Mouse (Mus musculus) limb, embryonic 15.5 days (tissue): ENCODE data around the gene Pkd1l2. TPM values are rescaled to one million over a fixed set of nuclear protein-coding genes. Genes with fewer than 3 reads are reported as not detected.
A peak's percentile ranks its signal among the peaks of the same experiment; 100 is the strongest.

Source experiments
- ATAC-seq: fragments of 200-750 bp; cut with Nextera tagmentation; 2 replicates; pipeline ENCODE4 v1.8.0; 2017; ENCODE audit warnings: low read depth, moderate TSS enrichment; ENCODE audit not compliant: insufficient number of reproducible peaks, low FRiP score, low TSS enrichment
- H3K27ac ChIP-seq: fragments of 300-500 bp; sonication (generic); 2 replicates; pipeline ENCODE4 v1.5.1; 2015; ENCODE audit warnings: moderate library complexity, mild to moderate bottlenecking, inconsistent platforms
- H3K27me3 ChIP-seq: fragments of 300-500 bp; sonication (generic); 2 replicates; pipeline ENCODE4 v1.6.1; 2015; ENCODE audit warnings: inconsistent platforms
- H3K36me3 ChIP-seq: fragments of 300-500 bp; sonication (generic); 2 replicates; pipeline ENCODE4 v1.6.1; 2015; ENCODE audit warnings: inconsistent platforms
- H3K4me1 ChIP-seq: fragments of 300-500 bp; sonication (generic); 2 replicates; pipeline ENCODE4 v1.6.1; 2015; ENCODE audit warnings: inconsistent platforms
- H3K4me2 ChIP-seq: fragments of 300-500 bp; sonication (generic); 2 replicates; pipeline ENCODE4 v1.6.1; 2015; ENCODE audit warnings: mild to moderate bottlenecking, inconsistent platforms
- H3K4me3 ChIP-seq: fragments of 300-500 bp; sonication (generic); 2 replicates; pipeline ENCODE4 v1.5.1; 2015; ENCODE audit warnings: mild to moderate bottlenecking, inconsistent platforms
- H3K9ac ChIP-seq: fragments of 300-500 bp; sonication (generic); 2 replicates; pipeline ENCODE4 v1.6.1; 2015; ENCODE audit warnings: inconsistent platforms
- H3K9me3 ChIP-seq: fragments of 300-500 bp; sonication (generic); 2 replicates; pipeline ENCODE4 v1.6.1; 2016; ENCODE audit warnings: inconsistent platforms
- WGBS: fragments of 180-500 bp; shearing (Covaris S2); methylation state at CpG from one replicate; pipeline ENCODE4 v1.1.7; 2015; 5-methylcytosine and 5-hydroxymethylcytosine counted together
- polyA plus RNA-seq: library from polyadenylated mRNA; unstranded; fragments of >200 nt; fragmentation: Nextera tagmentation; extraction: Ambion mirVana; gene quantifications from 2 replicates; pipeline ENCODE4 v1.2.1, GENCODE M21; 2015

Pkd1l2 gene
- polyA plus RNA-seq, 1 experiment from 2014 or later, result 0.41 TPM

- Histone ChIP-seq H3K27me3 (no peaks in the 10 kb centered on the region), H3K36me3 (no peaks in the 10 kb centered on the region), H3K4me1 (peaks cover 3% of the 10 kb centered on the region; the same call in 1 of the 2 replicates), H3K4me2 (no peak overlapping the region), H3K9me3 (no peaks in the 10 kb centered on the region), H3K4me3 (no peak overlapping the region), H3K9ac (no peak overlapping the region), H3K27ac (no peak overlapping the region)
- WGBS, result 73% methylated on average over 1 of the region's 1 CpGs
- ATAC-seq, result no peak
Observed at GRCm38 (mm10) chr8:117022297-117022993, 59.8 kb downstream of the Pkd1l2 start.

GRCm38 (mm10) chr8:117019323-117020275, 62.6 kb downstream of the Pkd1l2 start:
- Histone ChIP-seq H3K36me3 (no peaks in the 10 kb centered on the region), H3K4me1 (peaks cover 3% of the 10 kb centered on the region; the same call in 1 of the 2 replicates), H3K27me3 (no peaks in the 10 kb centered on the region), H3K27ac (no peak overlapping the region), H3K9me3 (no peaks in the 10 kb centered on the region), H3K4me2 (no peak overlapping the region), H3K4me3 (no peak overlapping the region), H3K9ac (no peak overlapping the region)
- ATAC-seq, result no peak
- 69% methylated on average over 18 of the region's 18 CpGs for WGBS

- no peaks in the 10 kb centered on the region for H3K36me3 ChIP-seq
- no peak overlapping the region for H3K27ac ChIP-seq
- no peak overlapping the region for H3K4me3 ChIP-seq
- 90% methylated on average over 4 of the region's 4 CpGs for WGBS
- no peak for ATAC-seq
- H3K9me3 ChIP-seq, result no peaks in the 10 kb centered on the region
- H3K4me1 ChIP-seq, result peaks cover 3% of the 10 kb centered on the region; the same call in 1 of the 2 replicates
- H3K9ac ChIP-seq, result no peak overlapping the region
- no peak overlapping the region for H3K4me2 ChIP-seq
- H3K27me3 ChIP-seq, result no peaks in the 10 kb centered on the region
Observed at GRCm38 (mm10) chr8:117017896-117018295, 64.4 kb downstream of the Pkd1l2 start.

GRCm38 (mm10) chr8:117017006-117017405, 65.2 kb downstream of the Pkd1l2 start:
- Histone ChIP-seq H3K27me3 (no peaks in the 10 kb centered on the region), H3K4me2 (no peak overlapping the region), H3K4me3 (no peak overlapping the region), H3K4me1 (peaks cover 3% of the 10 kb centered on the region; the same call in 1 of the 2 replicates), H3K27ac (no peak overlapping the region), H3K36me3 (no peaks in the 10 kb centered on the region), H3K9ac (no peak overlapping the region), H3K9me3 (no peaks in the 10 kb centered on the region)
- 61% methylated on average over 8 of the region's 8 CpGs for WGBS
- no peak for ATAC-seq

- Histone ChIP-seq H3K9me3 (no peaks in the 10 kb centered on the region), H3K4me3 (no peak overlapping the region), H3K9ac (no peak overlapping the region), H3K27ac (no peak overlapping the region), H3K27me3 (no peaks in the 10 kb centered on the region), H3K36me3 (no peaks in the 10 kb centered on the region), H3K4me2 (no peak overlapping the region), H3K4me1 (peaks cover 3% of the 10 kb centered on the region; the same call in 1 of the 2 replicates)
- ATAC-seq, result no peak
- WGBS, result 57% methylated on average over 4 of the region's 4 CpGs
Observed at GRCm38 (mm10) chr8:117015670-117016069, 66.6 kb downstream of the Pkd1l2 start.

- no peaks in the 10 kb centered on the region for H3K4me1 ChIP-seq
- H3K4me2 ChIP-seq, result no peak overlapping the region
- no peaks in the 10 kb centered on the region for H3K27me3 ChIP-seq
- WGBS, result 86% methylated on average over 9 of the region's 9 CpGs
- H3K9ac ChIP-seq, result no peak overlapping the region
- no peaks in the 10 kb centered on the region for H3K9me3 ChIP-seq
- ATAC-seq, result no peak
- H3K4me3 ChIP-seq, result no peak overlapping the region
- H3K27ac ChIP-seq, result no peak overlapping the region
- H3K36me3 ChIP-seq, result no peaks in the 10 kb centered on the region
Observed at GRCm38 (mm10) chr8:117011366-117011765, 70.9 kb downstream of the Pkd1l2 start.

GRCm38 (mm10) chr8:116994016-116994716, 88.1 kb downstream of the Pkd1l2 start:
- Histone ChIP-seq H3K36me3 (no peaks in the 10 kb centered on the region), H3K27ac (no peak overlapping the region)
- 65% methylated on average over 11 of the region's 11 CpGs for WGBS

GRCm38 (mm10) chr8:116993095-116993867, 89.0 kb downstream of the Pkd1l2 start, which contains the start of gene Gcsh:
Gcsh (minus strand) TSS chr8:116993537.
- Histone ChIP-seq H3K4me1 (peaks cover 10% of the 10 kb centered on the region), H3K27ac (peak within 1 kb of the TSS; percentile 76), H3K4me3 (peak within 1 kb of the TSS; percentile 58), H3K4me2 (peak within 1 kb of the TSS; percentile 89), H3K36me3 (no peaks in the 10 kb centered on the region), H3K9me3 (no peaks in the 10 kb centered on the region), H3K27me3 (no peaks in the 10 kb centered on the region), H3K9ac (peak within 1 kb of the TSS; percentile 54)
- WGBS, result under 1% methylated on average over 56 of the region's 56 CpGs
- ATAC-seq, result peak; percentile 100

More at GRCm38 (mm10) chr8:116994016-116994716, 88.1 kb downstream of the Pkd1l2 start:
- H3K27me3 ChIP-seq, result no peaks in the 10 kb centered on the region
- no peak for ATAC-seq
- H3K9ac ChIP-seq, result peak overlapping the region; percentile 54
- peak overlapping the region; percentile 89 for H3K4me2 ChIP-seq
- H3K4me3 ChIP-seq, result peak overlapping the region; percentile 58
- H3K4me1 ChIP-seq, result peaks cover 10% of the 10 kb centered on the region
- H3K9me3 ChIP-seq, result no peaks in the 10 kb centered on the region

GRCm38 (mm10) chr8:116992176-116992971, 89.9 kb downstream of the Pkd1l2 start:
- ATAC-seq, result no peak
- H3K27me3 ChIP-seq, result no peaks in the 10 kb centered on the region
- H3K4me1 ChIP-seq, result peaks cover 10% of the 10 kb centered on the region
- peak overlapping the region; percentile 58 for H3K4me3 ChIP-seq
- H3K4me2 ChIP-seq, result peak overlapping the region; percentile 89
- H3K9me3 ChIP-seq, result no peaks in the 10 kb centered on the region
- no peaks in the 10 kb centered on the region for H3K36me3 ChIP-seq
- no peak overlapping the region for H3K27ac ChIP-seq
- WGBS, result 7% methylated on average over 23 of the region's 23 CpGs
- H3K9ac ChIP-seq, result 0 out of 2 replicates have a peak overlapping the region, but pooled peaks have one; percentile 54

- Histone ChIP-seq H3K36me3 (peaks cover 7% of the 10 kb centered on the region), H3K4me3 (no peak overlapping the region), H3K4me1 (peaks cover 10% of the 10 kb centered on the region), H3K27ac (no peak overlapping the region), H3K9me3 (no peaks in the 10 kb centered on the region), H3K27me3 (no peaks in the 10 kb centered on the region), H3K4me2 (no peak overlapping the region), H3K9ac (no peak overlapping the region)
- ATAC-seq, result no peak
- 92% methylated on average over 8 of the region's 8 CpGs for WGBS
Observed at GRCm38 (mm10) chr8:116991241-116991640, 91.0 kb downstream of the Pkd1l2 start.
